Mouse (Mus musculus): ENCODE data around the gene Olfr809. TPM values are rescaled to one million over a fixed set of nuclear protein-coding genes. Genes with fewer than 3 reads are reported as not detected.

Gene Olfr809
- not detected in 2 replicates for polyA plus RNA-seq (2015; fragmentation: Nextera tagmentation; extraction: Ambion mirVana)

- H3K4me1 ChIP-seq (replicated peaks; ENCODE audit: control insufficient read depth, insufficient read depth), result no peaks in the 10 kb centered on the region
- TF ChIP-seq EP300 (optimal IDR thresholded peaks at IDR 0.05) (no peak), CTCF (IDR thresholded peaks at IDR 0.05; ENCODE audit: low read depth) (no peak)
- H3K4me2 ChIP-seq (replicated peaks; ENCODE audit: low read depth), result no peak within 1 kb of the TSS
- H3K9ac ChIP-seq (ENCODE audit: low read length), result no peak within 1 kb of the TSS
- H3K27ac ChIP-seq (replicated peaks), result no peak within 1 kb of the TSS
- H3K27me3 ChIP-seq (ENCODE audit: control insufficient read depth, insufficient read depth, low read length), result no peaks in the 10 kb centered on the region
- ATAC-seq (ENCODE audit: low FRiP score, low TSS enrichment) (no peak), DNase-seq (ENCODE audit: low spot score) (no peak)
- no peak within 1 kb of the TSS for H3K4me3 ChIP-seq (ENCODE audit: low read depth, low read length)
- no peaks in the 10 kb centered on the region for H3K36me3 ChIP-seq (ENCODE audit: control insufficient read depth, insufficient read depth, low read length)
- H3K9me3 ChIP-seq (ENCODE audit: control insufficient read depth, low read length), result no peaks in the 10 kb centered on the region
These were observed at the start of gene Olfr809 for GRCm38 (mm10) chr10:129774338-129774737. Gene Olfr809, plus strand, starts transcription at chr10:129774638.

GRCm38 (mm10) chr10:129729275-129729674 is 45.2 kb upstream of the Olfr809 start, which contains the start of gene Olfr805:
Gene Olfr805, minus strand, starts transcription at chr10:129729375.
- Histone ChIP-seq H3K27me3 (ENCODE audit: control insufficient read depth, insufficient read depth, low read length) (no peaks in the 10 kb centered on the region), H3K4me3 (ENCODE audit: low read depth, low read length) (no peak within 1 kb of the TSS), H3K27ac (replicated peaks) (no peak within 1 kb of the TSS), H3K36me3 (ENCODE audit: control insufficient read depth, insufficient read depth, low read length) (no peaks in the 10 kb centered on the region), H3K4me1 (replicated peaks; ENCODE audit: control insufficient read depth, insufficient read depth) (no peaks in the 10 kb centered on the region), H3K9me3 (ENCODE audit: control insufficient read depth, low read length) (no peaks in the 10 kb centered on the region), H3K9ac (ENCODE audit: low read length) (no peak within 1 kb of the TSS), H3K4me2 (replicated peaks; ENCODE audit: low read depth) (no peak within 1 kb of the TSS)
- no peak for TF ChIP-seq EP300 (optimal IDR thresholded peaks at IDR 0.05)
- no peak for TF ChIP-seq CTCF (IDR thresholded peaks at IDR 0.05; ENCODE audit: low read depth)
- 98% methylated on average over 2 of the region's 2 CpGs for whole genome bisulfite sequencing
- DNase-seq (ENCODE audit: low spot score) (no peak), ATAC-seq (ENCODE audit: low FRiP score, low TSS enrichment) (no peak)

GRCm38 (mm10) chr10:129741821-129742220 is 32.6 kb upstream of the Olfr809 start, which contains the start of gene Olfr806:
Gene Olfr806, minus strand, starts transcription at chr10:129741921.
- Histone ChIP-seq H3K9me3 (ENCODE audit: control insufficient read depth, low read length) (no peaks in the 10 kb centered on the region), H3K36me3 (ENCODE audit: control insufficient read depth, insufficient read depth, low read length) (no peaks in the 10 kb centered on the region), H3K4me3 (ENCODE audit: low read depth, low read length) (no peak within 1 kb of the TSS), H3K9ac (ENCODE audit: low read length) (no peak within 1 kb of the TSS), H3K4me2 (replicated peaks; ENCODE audit: low read depth) (no peak within 1 kb of the TSS), H3K27me3 (ENCODE audit: control insufficient read depth, insufficient read depth, low read length) (no peaks in the 10 kb centered on the region), H3K27ac (replicated peaks) (no peak within 1 kb of the TSS), H3K4me1 (replicated peaks; ENCODE audit: control insufficient read depth, insufficient read depth) (no peaks in the 10 kb centered on the region)
- DNase-seq (ENCODE audit: low spot score) (no peak), ATAC-seq (ENCODE audit: low FRiP score, low TSS enrichment) (no peak)
- TF ChIP-seq CTCF (IDR thresholded peaks at IDR 0.05; ENCODE audit: low read depth), result no peak
- TF ChIP-seq EP300 (optimal IDR thresholded peaks at IDR 0.05), result no peak

- Histone ChIP-seq H3K4me1 (replicated peaks; ENCODE audit: control insufficient read depth, insufficient read depth) (no peaks in the 10 kb centered on the region), H3K27ac (replicated peaks) (no peak within 1 kb of the TSS), H3K9ac (ENCODE audit: low read length) (no peak within 1 kb of the TSS), H3K27me3 (ENCODE audit: control insufficient read depth, insufficient read depth, low read length) (no peaks in the 10 kb centered on the region), H3K4me3 (ENCODE audit: low read depth, low read length) (no peak within 1 kb of the TSS), H3K4me2 (replicated peaks; ENCODE audit: low read depth) (no peak within 1 kb of the TSS), H3K9me3 (ENCODE audit: control insufficient read depth, low read length) (no peaks in the 10 kb centered on the region), H3K36me3 (ENCODE audit: control insufficient read depth, insufficient read depth, low read length) (no peaks in the 10 kb centered on the region)
- DNase-seq (ENCODE audit: low spot score) (no peak), ATAC-seq (ENCODE audit: low FRiP score, low TSS enrichment) (no peak)
- TF ChIP-seq CTCF (IDR thresholded peaks at IDR 0.05; ENCODE audit: low read depth) (no peak), EP300 (optimal IDR thresholded peaks at IDR 0.05) (no peak)
- 87% methylated on average over 1 of the region's 1 CpGs for WGBS
These were observed 16.7 kb upstream of the Olfr809 start, which contains the start of gene Olfr807 for GRCm38 (mm10) chr10:129757693-129758092. Gene Olfr807, minus strand, starts transcription at chr10:129757793.

GRCm38 (mm10) chr10:129765182-129765581 is 9.3 kb upstream of the Olfr809 start, which contains the start of gene Olfr808:
Gene Olfr808, plus strand, starts transcription at chr10:129765482.
- H3K9ac ChIP-seq (ENCODE audit: low read length), result no peak within 1 kb of the TSS
- no peaks in the 10 kb centered on the region for H3K4me1 ChIP-seq (replicated peaks; ENCODE audit: control insufficient read depth, insufficient read depth)
- DNase-seq (ENCODE audit: low spot score) (no peak), ATAC-seq (ENCODE audit: low FRiP score, low TSS enrichment) (no peak)
- whole genome bisulfite sequencing, result 93% methylated on average over 1 of the region's 1 CpGs
- H3K27ac ChIP-seq (replicated peaks), result no peak within 1 kb of the TSS
- no peak within 1 kb of the TSS for H3K4me2 ChIP-seq (replicated peaks; ENCODE audit: low read depth)
- TF ChIP-seq CTCF (IDR thresholded peaks at IDR 0.05; ENCODE audit: low read depth) (no peak), EP300 (optimal IDR thresholded peaks at IDR 0.05) (no peak)
- H3K27me3 ChIP-seq (ENCODE audit: control insufficient read depth, insufficient read depth, low read length), result no peaks in the 10 kb centered on the region
- no peak within 1 kb of the TSS for H3K4me3 ChIP-seq (ENCODE audit: low read depth, low read length)
- H3K9me3 ChIP-seq (ENCODE audit: control insufficient read depth, low read length), result no peaks in the 10 kb centered on the region
- H3K36me3 ChIP-seq (ENCODE audit: control insufficient read depth, insufficient read depth, low read length), result no peaks in the 10 kb centered on the region

GRCm38 (mm10) chr10:129778123-129778522 is 3.7 kb downstream of the Olfr809 start:
- DNase-seq (ENCODE audit: low spot score) (no peak), ATAC-seq (ENCODE audit: low FRiP score, low TSS enrichment) (no peak)
- Histone ChIP-seq H3K9ac (ENCODE audit: low read length) (no peak overlapping the region), H3K9me3 (ENCODE audit: control insufficient read depth, low read length) (no peaks in the 10 kb centered on the region), H3K4me1 (replicated peaks; ENCODE audit: control insufficient read depth, insufficient read depth) (no peaks in the 10 kb centered on the region), H3K27ac (replicated peaks) (no peak overlapping the region), H3K27me3 (ENCODE audit: control insufficient read depth, insufficient read depth, low read length) (no peaks in the 10 kb centered on the region), H3K36me3 (ENCODE audit: control insufficient read depth, insufficient read depth, low read length) (no peaks in the 10 kb centered on the region), H3K4me2 (replicated peaks; ENCODE audit: low read depth) (no peak overlapping the region), H3K4me3 (ENCODE audit: low read depth, low read length) (no peak overlapping the region)
- TF ChIP-seq EP300 (optimal IDR thresholded peaks at IDR 0.05) (no peak), CTCF (IDR thresholded peaks at IDR 0.05; ENCODE audit: low read depth) (no peak)
